Mouse (Mus musculus) spleen, adult 10 weeks (tissue): ENCODE data around the gene Lrwd1. TPM values are rescaled to one million over a fixed set of nuclear protein-coding genes. Genes with fewer than 3 reads are reported as not detected.

ENCODE experiments used
- polyA plus RNA-seq: library from polyadenylated mRNA; stranded (reverse); fragments of 350-450 nt; fragmentation: Illumina TruSeq; extraction: RNeasy Lipid Tissue Mini Kit (QIAGEN cat#74804); gene quantifications from one replicate; pipeline ENCODE4 v1.2.3, GENCODE M21; 2015; ENCODE audit warnings: low replicate concordance; ENCODE audit not compliant: insufficient read depth

Gene Lrwd1
- polyA plus RNA-seq = 14.6 TPM

DNA sequence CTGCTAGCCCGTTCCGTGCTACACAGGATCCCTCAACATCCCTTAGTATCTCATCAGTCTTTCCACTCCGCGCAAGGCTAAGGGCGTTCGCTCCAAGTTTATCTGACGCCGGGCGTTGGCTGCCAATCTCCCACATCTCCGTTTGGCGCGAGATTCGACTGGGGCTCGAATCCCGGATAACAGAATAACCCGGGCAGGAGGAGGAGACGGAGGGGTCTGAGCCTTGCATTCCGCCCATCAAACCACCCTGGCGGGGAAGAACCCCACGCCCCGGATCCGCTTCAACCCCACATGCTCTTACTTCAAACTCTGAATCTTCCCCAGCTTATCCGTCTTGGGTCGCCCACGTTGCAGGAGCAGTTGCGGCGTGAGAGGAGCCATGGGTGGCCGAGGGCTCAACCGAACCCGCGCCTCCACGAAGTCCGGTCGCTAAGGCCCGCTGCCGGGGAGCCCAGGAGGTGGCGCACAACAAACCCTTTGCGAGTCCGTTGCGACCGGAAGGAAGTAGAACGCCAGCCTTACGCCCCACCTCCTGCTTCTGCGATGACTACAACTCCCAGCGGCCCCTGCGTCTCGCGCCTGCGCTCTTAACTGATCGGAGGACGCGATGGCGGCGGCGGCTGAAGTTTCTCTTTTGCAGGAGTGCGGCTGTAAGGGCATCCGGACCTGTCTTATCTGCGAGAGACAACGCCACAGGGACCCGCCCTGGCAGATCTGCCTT is at the start of gene Lrwd1, which contains the start of gene Alkbh4:
Lrwd1 (minus strand) TSS at position 504 of the 721 bp plus-strand sequence.
Alkbh4 (plus strand) TSS at position 576 of the 721 bp plus-strand sequence.

GRCm38 (mm10) chr5:136170512-136171362 is 34.9 kb upstream of the Lrwd1 start, which contains the start of gene Orai2:
Orai2 (minus strand) TSS chr5:136170713.

DNA sequence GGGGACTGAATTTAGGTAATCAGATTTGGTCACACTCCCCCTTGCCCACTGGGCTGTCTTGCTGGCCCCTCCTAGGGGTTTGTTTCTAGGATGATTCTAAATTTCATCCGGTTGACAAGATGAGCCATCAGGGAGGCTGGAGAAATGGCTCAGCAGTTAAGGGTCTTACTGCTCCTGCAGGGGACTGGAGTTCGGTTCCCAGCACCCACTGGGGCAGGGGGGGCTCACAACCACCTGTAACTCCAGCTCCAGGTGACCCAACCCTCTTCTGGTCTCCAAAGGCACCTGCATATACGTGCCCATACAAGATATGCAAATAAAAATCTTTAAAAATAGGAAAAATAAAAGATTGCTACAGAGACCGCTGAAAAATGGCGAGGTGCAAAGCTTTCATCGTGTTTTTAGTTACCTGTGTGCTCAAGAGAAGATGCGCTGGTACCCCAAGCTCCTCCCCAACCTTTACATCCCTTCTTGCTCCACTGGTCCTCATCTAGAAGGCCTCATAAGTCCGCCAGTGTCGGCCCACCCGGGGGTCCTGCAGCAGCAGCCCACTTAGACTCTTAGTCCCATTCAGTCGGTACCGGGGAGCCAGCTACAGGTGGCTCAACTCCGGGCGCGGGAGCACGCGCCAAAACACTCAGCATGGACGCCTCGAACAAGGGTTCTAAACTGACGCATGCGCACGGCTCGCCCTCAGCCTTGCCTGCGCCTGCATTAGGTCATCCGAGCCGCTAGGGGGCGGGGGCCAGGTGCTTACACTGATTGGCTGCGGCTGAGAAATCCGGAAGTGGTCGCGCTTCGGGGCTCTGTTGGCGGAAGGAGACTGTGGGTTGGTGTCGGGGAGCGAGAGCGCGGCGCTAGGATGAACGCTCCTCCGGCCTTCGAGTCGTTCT is 19.7 kb downstream of the Lrwd1 start, which contains the start of gene Polr2j:
Polr2j (plus strand) TSS at position 741 of the 893 bp plus-strand sequence.

GRCm38 (mm10) chr5:136083669-136084107 is 52.2 kb downstream of the Lrwd1 start, which contains the start of gene Rasa4:
Rasa4 (plus strand) TSS chr5:136083916.

Other genes starting within 250 kb of the Lrwd1 start
- 4.7 TPM for gene Hspb1, start 248.2 kb downstream of the Lrwd1 start, polyA plus RNA-seq
- 66.9 TPM for gene Ywhag, start 201.5 kb downstream of the Lrwd1 start, polyA plus RNA-seq
- 1.8 TPM for gene Ssc4d, start 161.5 kb downstream of the Lrwd1 start, polyA plus RNA-seq
- not detected for gene Zp3, start 156.0 kb downstream of the Lrwd1 start, polyA plus RNA-seq
- gene Dtx2, start 141.3 kb downstream of the Lrwd1 start, polyA plus RNA-seq = 8.0 TPM
- 2.3 TPM for gene Upk3b, start 97.6 kb downstream of the Lrwd1 start, polyA plus RNA-seq
- not detected for gene Upk3bl, start 81.6 kb downstream of the Lrwd1 start, polyA plus RNA-seq
- gene Rasa4, start 52.2 kb downstream of the Lrwd1 start, polyA plus RNA-seq = 30.2 TPM
- 43.7 TPM for gene Polr2j, start 19.4 kb downstream of the Lrwd1 start, polyA plus RNA-seq
- 8.5 TPM for gene Alkbh4, start 72 bp upstream of the Lrwd1 start, polyA plus RNA-seq
- 51.7 TPM for gene Orai2, start 34.6 kb upstream of the Lrwd1 start, polyA plus RNA-seq
- gene Prkrip1, start 62.9 kb upstream of the Lrwd1 start, polyA plus RNA-seq = 18.4 TPM
- gene Sh2b2, start 110.5 kb upstream of the Lrwd1 start, polyA plus RNA-seq = 5.0 TPM